Mouse (Mus musculus) MEL (cell line): ENCODE results near the gene Rubcn. TPM values are rescaled to one million over a fixed set of nuclear protein-coding genes. Genes with fewer than 3 reads are reported as not detected.

Source experiments
- DNase-seq: peaks from one replicate; pipeline ENCODE4 v3.0.0; 2011; ENCODE audit warnings: low read depth, low spot score
- H3K27ac ChIP-seq: 2 replicates; pipeline ENCODE4 v1.5.1; 2012; ENCODE audit warnings: low read depth, mild to moderate bottlenecking, control low read depth, low read length, moderate library complexity; ENCODE audit not compliant: control insufficient read depth
- H3K27me3 ChIP-seq, 2 experiments: fragments of 150-350 bp in 1 of 2; sonication (generic) in 1 of 2; 2 replicates each; pipeline ENCODE4 v1.6.1; 2012; ENCODE audit warnings: low read length in 2 of 2, mild to moderate bottlenecking in 2 of 2, improper control_type of control experiment in 1 of 2, moderate library complexity in 1 of 2; ENCODE audit not compliant: insufficient read depth in 2 of 2, control insufficient read depth in 1 of 2
- H3K36me3 ChIP-seq, 2 experiments: 2 replicates each; pipeline ENCODE4 v1.6.1; 2012 to 2014; ENCODE audit warnings: low read length in 2 of 2, improper control_type of control experiment in 1 of 2, inconsistent platforms in 1 of 2, mild to moderate bottlenecking in 1 of 2; ENCODE audit not compliant: insufficient read depth in 2 of 2, control insufficient read depth in 1 of 2
- H3K4me1 ChIP-seq, 2 experiments: fragments of 150-350 bp in 1 of 2; sonication (generic) in 1 of 2; 2 replicates each; pipeline ENCODE4 v1.6.1; 2012; ENCODE audit warnings: low read length in 2 of 2, improper control_type of control experiment in 1 of 2, mild to moderate bottlenecking in 1 of 2; ENCODE audit not compliant: insufficient read depth in 2 of 2, control insufficient read depth in 1 of 2
- H3K4me3 ChIP-seq, 2 experiments: fragments of 150-350 bp in 1 of 2; sonication (generic) in 1 of 2; 2 replicates each; pipeline ENCODE4 v1.5.1; 2012; ENCODE audit warnings: low read depth in 2 of 2, low read length in 2 of 2, mild to moderate bottlenecking in 2 of 2, moderate library complexity in 2 of 2, control low read depth in 1 of 2, improper control_type of control experiment in 1 of 2; ENCODE audit not compliant: control insufficient read depth in 1 of 2, insufficient read depth in 1 of 2
- H3K79me2 ChIP-seq: 2 replicates; pipeline ENCODE4 v1.6.1; 2012; ENCODE audit warnings: mild to moderate bottlenecking, low read length, moderate library complexity; ENCODE audit not compliant: control insufficient read depth, poor library complexity, insufficient read depth
- H3K9ac ChIP-seq: 2 replicates; pipeline ENCODE4 v1.6.1; 2012; ENCODE audit warnings: low read depth, mild to moderate bottlenecking, control low read depth, low read length, moderate library complexity; ENCODE audit not compliant: control insufficient read depth, poor library complexity, severe bottlenecking
- H3K9me3 ChIP-seq: fragments of 150-350 bp; sonication (generic); replicated peaks from 2 replicates; pipeline ENCODE4 v1.6.1; 2012; ENCODE audit warnings: mild to moderate bottlenecking, low read length, improper control_type of control experiment, moderate library complexity; ENCODE audit not compliant: insufficient read depth
- CHD2 ChIP-seq: IDR thresholded peaks from 2 replicates; pipeline ENCODE4 v1.6.1; 2011; ENCODE audit warnings: low read length, improper control_type of control experiment
- GATA1 ChIP-seq: IDR thresholded peaks from 2 replicates; pipeline ENCODE4 v1.6.1; 2011; ENCODE audit warnings: low read depth, low read length, improper control_type of control experiment
- MYC ChIP-seq: IDR thresholded peaks from 2 replicates; pipeline ENCODE4 v1.6.1; 2011; ENCODE audit warnings: low read depth, mild to moderate bottlenecking, low read length, improper control_type of control experiment, moderate library complexity
- POLR2AphosphoS2 ChIP-seq: IDR thresholded peaks from 2 replicates; pipeline ENCODE4 v1.6.1; 2011; ENCODE audit warnings: low read length, improper control_type of control experiment
- UBTF ChIP-seq: IDR thresholded peaks from 2 replicates; pipeline ENCODE4 v1.6.1; 2012; ENCODE audit warnings: low read depth, mild to moderate bottlenecking, inconsistent platforms, low read length, improper control_type of control experiment, moderate library complexity, borderline replicate concordance; ENCODE audit not compliant: insufficient read depth
- ZKSCAN1 ChIP-seq: IDR thresholded peaks from 2 replicates; pipeline ENCODE4 v1.6.1; 2012; ENCODE audit warnings: low read depth, mild to moderate bottlenecking, inconsistent platforms, low read length, improper control_type of control experiment, moderate library complexity
- polyA plus RNA-seq, 2 experiments: library from polyadenylated mRNA; stranded (reverse) in 1 of 2; unstranded in 1 of 2; fragments of >175 nt in 1 of 2; fragments of >200 nt in 1 of 2; gene quantifications; 2 replicates each; pipeline versions ENCODE4 v1.2.1 to v1.2.4; 2012; ENCODE audit warnings: low replicate concordance in 2 of 2, low read depth in 1 of 2; ENCODE audit not compliant: insufficient read length in 2 of 2, insufficient read depth in 1 of 2, missing spikeins in 1 of 2
- total RNA-seq: library from RNA; depleted of rRNA; stranded (reverse); fragments of 300-350 nt; gene quantifications from 2 replicates; pipeline ENCODE4 v1.2.3, GENCODE M21; 2012; rRNA removed

The Rubcn gene
- total and polyA plus RNA-seq, 3 experiments = 10.2 to 14.6 TPM; not detected in 1

DNA sequence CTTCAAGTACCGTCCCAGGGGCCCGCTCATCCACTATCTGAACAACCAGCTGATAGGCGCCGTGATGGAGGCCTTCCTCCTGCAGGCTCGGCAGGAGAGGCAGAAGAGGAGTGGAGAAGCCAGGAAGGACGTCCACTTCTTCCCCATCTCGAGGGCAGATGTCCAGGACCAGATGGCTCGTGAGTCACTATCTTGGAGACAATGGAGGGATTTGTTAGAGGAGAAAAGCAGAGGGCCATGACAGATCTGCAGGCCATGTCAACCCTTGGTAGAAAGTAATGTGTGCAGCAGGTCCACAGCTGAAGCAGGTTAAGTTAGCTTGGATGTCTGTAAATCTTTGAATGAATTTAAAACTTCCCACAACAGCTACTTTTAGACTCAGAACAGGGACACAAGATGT lies 98.6 kb downstream of the Rubcn start (continued):
- TF ChIP-seq MYC = no peak

DNA sequence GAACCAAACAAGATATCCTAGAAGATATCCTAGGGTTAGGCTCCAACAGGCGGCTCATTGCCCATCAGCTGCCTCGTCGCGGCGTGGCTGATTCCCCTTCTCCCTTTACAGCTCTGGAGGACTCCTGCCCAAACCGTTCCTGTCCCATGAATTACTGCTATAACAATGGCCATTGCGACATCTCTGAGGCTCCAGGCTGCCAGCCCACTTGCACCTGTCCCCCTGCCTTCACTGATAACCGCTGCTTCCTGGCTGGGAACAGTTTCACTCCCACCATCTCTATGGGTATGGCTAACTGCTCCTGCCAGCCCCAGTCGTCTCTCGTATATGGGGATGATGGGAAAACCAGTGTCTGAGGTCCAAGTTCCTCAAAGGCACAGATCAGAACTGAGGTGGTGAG lies 100.9 kb downstream of the Rubcn start:
- Histone ChIP-seq H3K27me3 (peaks cover 13 to 14% of the 10 kb centered on the region in 2 experiments), H3K36me3 (no peaks in the 10 kb centered on the region), H3K27ac (no peak overlapping the region), H3K79me2 (no peaks in the 10 kb centered on the region), H3K9me3 (no peaks in the 10 kb centered on the region), H3K4me1 (no peaks in the 10 kb centered on the region), H3K9ac (no peak overlapping the region), H3K4me3 (no peak overlapping the region)
- TF ChIP-seq GATA1 = no peak
- no peak for TF ChIP-seq POLR2AphosphoS2
- no peak for TF ChIP-seq ZKSCAN1
- no peak for TF ChIP-seq CHD2
- TF ChIP-seq UBTF = no peak
- no peak for DNase-seq

Other genes with a start within 250 kb of the Rubcn start
- 30.3 and 34.8 TPM in 2 replicates for gene Tnk2, start 233.9 kb downstream of the Rubcn start, total RNA-seq
- gene Tnk2, start 233.9 kb downstream of the Rubcn start, polyA plus RNA-seq = 10 to 100 TPM in 1 of 2 experiments, not detected in 1; 77.0 TPM
- not detected in 2 replicates for gene Muc4, start 141.9 kb downstream of the Rubcn start, total RNA-seq
- gene Muc4, start 141.9 kb downstream of the Rubcn start, polyA plus RNA-seq = not detected
- not detected in 2 replicates for gene Muc20, start 80.3 kb downstream of the Rubcn start, total RNA-seq
- not detected for gene Muc20, start 80.3 kb downstream of the Rubcn start, polyA plus RNA-seq
- gene Smbd1, start 67.3 kb downstream of the Rubcn start, total RNA-seq = not detected in 2 replicates
- not detected for gene Smbd1, start 67.3 kb downstream of the Rubcn start, polyA plus RNA-seq
- 74.8 and 76.0 TPM in 2 replicates for gene Fyttd1, start 266 bp downstream of the Rubcn start, total RNA-seq
- gene Fyttd1, start 266 bp downstream of the Rubcn start, polyA plus RNA-seq = 10 to 100 TPM in 1 of 2 experiments, not detected in 1; 44.3 TPM
- gene Lrch3, start 36.3 kb upstream of the Rubcn start, total RNA-seq = 8.6 and 9.5 TPM in 2 replicates
- 10 to 100 TPM in 1 of 2 experiments, not detected in 1; 17.0 TPM for gene Lrch3, start 36.3 kb upstream of the Rubcn start, polyA plus RNA-seq
- gene Iqcg, start 178.5 kb upstream of the Rubcn start, total RNA-seq = 13.6 and 15.0 TPM in 2 replicates
- 10 to 100 TPM in 1 of 2 experiments, not detected in 1; 40.4 TPM for gene Iqcg, start 178.5 kb upstream of the Rubcn start, polyA plus RNA-seq
- gene Rpl35a, start 178.7 kb upstream of the Rubcn start, total RNA-seq = 2,034 and 2,314 TPM in 2 replicates
- gene Rpl35a, start 178.7 kb upstream of the Rubcn start, polyA plus RNA-seq = 1,000 to 10,000 TPM in 1 of 2 experiments, not detected in 1; 1,572 TPM
- gene Lmln, start 184.8 kb upstream of the Rubcn start, total RNA-seq = 2.0 and 2.7 TPM in 2 replicates
- 1 to 10 TPM in 1 of 2 experiments, not detected in 1; 3.8 TPM for gene Lmln, start 184.8 kb upstream of the Rubcn start, polyA plus RNA-seq